In the genomic region with DNA sequence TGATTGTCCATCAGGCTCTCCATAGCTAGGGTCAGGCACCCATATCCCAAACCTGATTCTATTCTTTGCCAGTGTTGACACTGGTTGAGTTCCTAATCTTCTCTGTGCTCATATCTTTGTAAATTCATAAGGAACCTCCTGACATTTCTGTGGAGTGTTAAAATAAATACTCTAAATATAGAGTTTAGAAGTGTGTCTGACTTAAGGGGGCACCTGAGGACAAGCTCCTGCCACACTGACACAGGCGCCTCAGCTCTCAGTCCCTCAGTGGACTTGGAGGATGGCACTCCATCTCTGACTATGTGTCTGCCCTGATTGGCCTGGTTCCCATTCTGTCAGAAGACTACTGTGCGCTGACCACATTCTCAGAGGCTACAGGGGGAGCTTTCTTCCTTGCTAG, we compare ENCODE assay signal across 22 mouse cellular contexts.
DNase-seq lines count a peak whose midpoint lies in the region; TF ChIP-seq lines count a peak whose summit lies in the region.
"Had no signal": no experiment of that assay in that cellular context is flagged by ENCODE, and none has a peak within 500 bp of the region (broad histone marks: within the 10 kb centered on the region; RNA-seq: fewer than 3 reads in every experiment).

No protein-coding gene starts in this region.

- H3K27ac ChIP-seq in cerebellum, adult 2 months (ENCODE audit: insufficient read depth, low read length): peak overlapping the region; percentile 35
- H3K27ac ChIP-seq in heart, adult 2 months: peak overlapping the region; percentile 38
- no peak overlapping the region for H3K27ac ChIP-seq in heart, embryonic 10.5 days
- H3K27ac ChIP-seq: embryonic facial prominence, embryonic 10.5 days; embryonic facial prominence, embryonic 13.5 days; forebrain, embryonic 12.5 days; forebrain, embryonic 15.5 days; hindbrain, embryonic 14.5 days; hindbrain, postnatal 0 days had no signal

- no peaks in the 10 kb centered on the region for H3K79me2 ChIP-seq in heart, adult 2 months (replicated peaks; ENCODE audit: control insufficient read depth, insufficient read depth, low read length)

- peak in 1 of 2 experiments; percentile 34 for DNase-seq in cerebellum, adult 2 months
- no peak for DNase-seq in cerebellum, adult 9-11 months
- DNase-seq in heart, adult 2 months: peak in 1 of 2 experiments; percentile 19
- DNase-seq in heart, embryonic 10.5 days (ENCODE audit: low spot score): no peak
- DNase-seq in heart, postnatal 4 days: peak; percentile 2
- DNase-seq in heart, postnatal 36 days: no peak
- peak; percentile 0 for DNase-seq in urinary bladder, postnatal 25 days (ENCODE audit: low spot score)
- DNase-seq in urinary bladder, adult 2 months (ENCODE audit: low spot score): no peak
- DNase-seq: adrenal gland, adult 8-10 months; adrenal gland, postnatal 25 days; cerebellum, adult 18-20 months; cerebellum, postnatal 36 days; embryo, embryonic 11 days; gastrocnemius, postnatal 25 days; kidney, adult 18-20 months had no signal

- no peaks in the 10 kb centered on the region for H3K27me3 ChIP-seq in cerebellum, adult 2 months (ENCODE audit: control insufficient read depth, insufficient read depth, low read length)
- H3K27me3 ChIP-seq in heart, adult 2 months (ENCODE audit: control insufficient read depth, insufficient read depth, low read length): no peaks in the 10 kb centered on the region
- no peaks in the 10 kb centered on the region for H3K27me3 ChIP-seq in heart, embryonic 10.5 days (ENCODE audit: insufficient read depth, poor library complexity, severe bottlenecking)
- H3K27me3 ChIP-seq: embryonic facial prominence, embryonic 13.5 days; forebrain, embryonic 12.5 days; forebrain, embryonic 15.5 days had no signal

- TF ChIP-seq EP300 in heart, adult 2 months (IDR thresholded peaks at IDR 0.05; ENCODE audit: insufficient read depth, low read depth, low read length): no peak

- no peak overlapping the region for H3K4me3 ChIP-seq in cerebellum, adult 2 months (replicated peaks; ENCODE audit: insufficient read depth, low read depth, low read length)
- H3K4me3 ChIP-seq in heart, adult 2 months: no peak overlapping the region
- no peak overlapping the region for H3K4me3 ChIP-seq in heart, embryonic 10.5 days
- H3K4me3 ChIP-seq: embryonic facial prominence, embryonic 10.5 days; embryonic facial prominence, embryonic 13.5 days; erythroblast, embryonic 14.5 days; forebrain, embryonic 12.5 days; forebrain, embryonic 15.5 days had no signal

- H3K36me3 ChIP-seq in heart, adult 2 months (ENCODE audit: control insufficient read depth, insufficient read depth, low read length): no peaks in the 10 kb centered on the region
- no peaks in the 10 kb centered on the region for H3K36me3 ChIP-seq in heart, embryonic 10.5 days
- H3K36me3 ChIP-seq: embryonic facial prominence, embryonic 10.5 days; embryonic facial prominence, embryonic 13.5 days; forebrain, embryonic 12.5 days; forebrain, embryonic 15.5 days had no signal

- intact Hi-C loops in heart, adult 2 months (cut with DNase I): loop anchor here (5.0 to 10.0 kb wide), 2 partner anchors 128 to 656 kb away; no protein-coding TSS in a partner anchor
- intact Hi-C loops in heart, postnatal 36 days (cut with DNase I): loop anchor here (5.0 to 10.0 kb wide), 4 partner anchors 93 to 656 kb away; no protein-coding TSS in a partner anchor

- H3K9me3 ChIP-seq in heart, embryonic 10.5 days: no peaks in the 10 kb centered on the region
- H3K9me3 ChIP-seq: embryonic facial prominence, embryonic 10.5 days; embryonic facial prominence, embryonic 13.5 days; forebrain, embryonic 12.5 days; forebrain, embryonic 15.5 days had no signal

- WGBS in cerebellum, adult 2 months: 71% methylated on average over 2 of the region's 2 CpGs
- 59% methylated on average over 2 of the region's 2 CpGs for WGBS in heart, adult 2 months
- 84% methylated on average over 2 of the region's 2 CpGs for WGBS in heart, embryonic 10.5 days

- TF ChIP-seq POLR2A in cerebellum, adult 2 months (IDR thresholded peaks at IDR 0.05; ENCODE audit: borderline replicate concordance, insufficient read depth, low read length): no peak
- no peak for TF ChIP-seq POLR2A in heart, adult 2 months (IDR thresholded peaks at IDR 0.05; ENCODE audit: insufficient read depth, low read depth, low read length)

- H3K9ac ChIP-seq in heart, adult 2 months (ENCODE audit: low read depth, low read length): no peak overlapping the region
- H3K9ac ChIP-seq: embryonic facial prominence, embryonic 13.5 days; forebrain, embryonic 12.5 days; forebrain, embryonic 15.5 days; hindbrain, embryonic 14.5 days had no signal

- TF ChIP-seq CTCF in cerebellum, adult 2 months (IDR thresholded peaks at IDR 0.05; ENCODE audit: borderline replicate concordance, insufficient read depth, low read depth, low read length): no peak
- no peak for TF ChIP-seq CTCF in heart, adult 2 months (IDR thresholded peaks at IDR 0.05)

- H3K4me1 ChIP-seq in cerebellum, adult 2 months (ENCODE audit: control insufficient read depth, insufficient read depth, low read length): peaks cover 23% of the 10 kb centered on the region
- peaks cover 1% of the 10 kb centered on the region; the same call in 1 of the 2 replicates for H3K4me1 ChIP-seq in heart, adult 2 months (ENCODE audit: control insufficient read depth, insufficient read depth, low read length)
- peaks cover 4% of the 10 kb centered on the region for H3K4me1 ChIP-seq in heart, embryonic 10.5 days
- H3K4me1 ChIP-seq: forebrain, embryonic 12.5 days; forebrain, embryonic 15.5 days had no signal

Comparison
In these comparisons a context has a peak if more than half of its experiments do, and no peak if none do; other contexts are left out.
1. DNase-seq: peak in heart, postnatal 4 days (single experiment) and urinary bladder, postnatal 25 days (single experiment); none in cerebellum, adult 9-11 months (single experiment), heart, embryonic 10.5 days (single experiment), heart, postnatal 36 days (0 of 2) and urinary bladder, adult 2 months (single experiment).